Mouse (Mus musculus): ENCODE data around the gene Mblac2. TPM values are rescaled to one million over a fixed set of nuclear protein-coding genes. Genes with fewer than 3 reads are reported as not detected.

The Mblac2 gene
- polyA plus RNA-seq, 1 experiment from 2014 or later, result 3.6 TPM

GRCm38 (mm10) chr13:81782475-81782874, 71.3 kb downstream of the Mblac2 start:
- peak overlapping the region; percentile 72 for H3K27ac ChIP-seq
- peaks cover 19% of the 10 kb centered on the region for H3K36me3 ChIP-seq
- WGBS (ENCODE audit: insufficient replicate concordance), result 19% methylated on average over 9 of the region's 9 CpGs
- peaks cover 24% of the 10 kb centered on the region for H3K4me1 ChIP-seq (replicated peaks)
- H3K4me3 ChIP-seq (replicated peaks), result peak overlapping the region; percentile 84
- no peaks in the 10 kb centered on the region for H3K9me3 ChIP-seq (replicated peaks)
- peak overlapping the region; percentile 82 for H3K4me2 ChIP-seq
- DNase-seq (peak; percentile 6), ATAC-seq (ENCODE audit: low read depth) (no peak)
- H3K27me3 ChIP-seq, result no peaks in the 10 kb centered on the region
- peak overlapping the region; percentile 75 for H3K9ac ChIP-seq

GRCm38 (mm10) chr13:81782971-81783404, 71.8 kb downstream of the Mblac2 start, which contains the start of gene Cetn3:
Gene Cetn3 (plus strand): TSS chr13:81783077.
- peak within 1 kb of the TSS; percentile 84 for H3K4me3 ChIP-seq (replicated peaks)
- WGBS (ENCODE audit: insufficient replicate concordance), result 0% methylated on average over 29 of the region's 29 CpGs
- peak; percentile 91 for DNase-seq
- no peaks in the 10 kb centered on the region for H3K9me3 ChIP-seq (replicated peaks)
- H3K27me3 ChIP-seq, result no peaks in the 10 kb centered on the region
- H3K4me1 ChIP-seq (replicated peaks), result peaks cover 24% of the 10 kb centered on the region
- H3K9ac ChIP-seq, result peak within 1 kb of the TSS; percentile 91
- H3K4me2 ChIP-seq, result peak within 1 kb of the TSS; percentile 82
- peak; percentile 87 for ATAC-seq (ENCODE audit: low read depth)
- peak within 1 kb of the TSS; percentile 92 for H3K27ac ChIP-seq
- H3K36me3 ChIP-seq, result peaks cover 23% of the 10 kb centered on the region

GRCm38 (mm10) chr13:81783405-81784342, 72.5 kb downstream of the Mblac2 start:
- DNase-seq (peak; percentile 98), ATAC-seq (ENCODE audit: low read depth) (peak; percentile 95)
- Histone ChIP-seq H3K4me3 (replicated peaks) (peak overlapping the region; percentile 84), H3K27me3 (no peaks in the 10 kb centered on the region), H3K36me3 (peaks cover 27% of the 10 kb centered on the region), H3K9ac (peak overlapping the region; percentile 91), H3K9me3 (replicated peaks) (no peaks in the 10 kb centered on the region), H3K4me2 (peak overlapping the region; percentile 82), H3K4me1 (replicated peaks) (peaks cover 24% of the 10 kb centered on the region), H3K27ac (peak overlapping the region; percentile 92)
- WGBS (ENCODE audit: insufficient replicate concordance), result under 1% methylated on average over 62 of the region's 62 CpGs

- WGBS (ENCODE audit: insufficient replicate concordance), result 83% methylated on average over 11 of the region's 11 CpGs
- DNase-seq (no peak), ATAC-seq (ENCODE audit: low read depth) (no peak)
- H3K36me3 ChIP-seq, result peaks cover 39% of the 10 kb centered on the region
- H3K4me3 ChIP-seq (replicated peaks), result no peak overlapping the region
- no peak overlapping the region for H3K27ac ChIP-seq
- no peak overlapping the region for H3K9ac ChIP-seq
- H3K27me3 ChIP-seq, result no peaks in the 10 kb centered on the region
- peaks cover 24% of the 10 kb centered on the region for H3K4me1 ChIP-seq (replicated peaks)
- H3K4me2 ChIP-seq, result no peak overlapping the region
- no peaks in the 10 kb centered on the region for H3K9me3 ChIP-seq (replicated peaks)
Observed at GRCm38 (mm10) chr13:81785766-81786480, 74.8 kb downstream of the Mblac2 start.

GRCm38 (mm10) chr13:81790160-81790559, 79.0 kb downstream of the Mblac2 start:
- 85% methylated on average over 8 of the region's 8 CpGs for WGBS (ENCODE audit: insufficient replicate concordance)
- H3K4me1 ChIP-seq (replicated peaks), result peaks cover 6% of the 10 kb centered on the region
- H3K4me2 ChIP-seq, result no peak overlapping the region
- no peak overlapping the region for H3K9ac ChIP-seq
- peaks cover 47% of the 10 kb centered on the region for H3K36me3 ChIP-seq
- DNase-seq, result no peak
- ATAC-seq (ENCODE audit: low read depth), result no peak
- H3K4me3 ChIP-seq (replicated peaks), result no peak overlapping the region
- H3K27ac ChIP-seq, result no peak overlapping the region
- no peaks in the 10 kb centered on the region for H3K27me3 ChIP-seq
- no peaks in the 10 kb centered on the region for H3K9me3 ChIP-seq (replicated peaks)

- 75% methylated on average over 8 of the region's 8 CpGs for WGBS (ENCODE audit: insufficient replicate concordance)
- Histone ChIP-seq H3K27me3 (no peaks in the 10 kb centered on the region), H3K36me3 (peaks cover 37% of the 10 kb centered on the region), H3K9ac (no peak overlapping the region), H3K27ac (no peak overlapping the region), H3K4me3 (replicated peaks) (no peak overlapping the region), H3K4me2 (no peak overlapping the region), H3K9me3 (replicated peaks) (no peaks in the 10 kb centered on the region), H3K4me1 (replicated peaks) (no peaks in the 10 kb centered on the region)
- DNase-seq (no peak), ATAC-seq (ENCODE audit: low read depth) (no peak)
Observed at GRCm38 (mm10) chr13:81791861-81792260, 80.7 kb downstream of the Mblac2 start.

- WGBS (ENCODE audit: insufficient replicate concordance), result 12% methylated on average over 1 of the region's 1 CpGs
- ATAC-seq (ENCODE audit: low read depth), result no peak
Observed at GRCm38 (mm10) chr13:81793850-81794249, 82.7 kb downstream of the Mblac2 start.

GRCm38 (mm10) chr13:81801121-81801520, 90.0 kb downstream of the Mblac2 start:
- H3K9me3 ChIP-seq (replicated peaks), result no peaks in the 10 kb centered on the region
- H3K4me1 ChIP-seq (replicated peaks), result no peaks in the 10 kb centered on the region
- H3K36me3 ChIP-seq, result no peaks in the 10 kb centered on the region
- H3K4me2 ChIP-seq, result no peak overlapping the region
- ATAC-seq (ENCODE audit: low read depth) (no peak), DNase-seq (no peak)
- no peaks in the 10 kb centered on the region for H3K27me3 ChIP-seq
- no peak overlapping the region for H3K9ac ChIP-seq
- no peak overlapping the region for H3K27ac ChIP-seq
- H3K4me3 ChIP-seq (replicated peaks), result no peak overlapping the region
- WGBS (ENCODE audit: insufficient replicate concordance), result 31% methylated on average over 3 of the region's 3 CpGs

More at GRCm38 (mm10) chr13:81793850-81794249, 82.7 kb downstream of the Mblac2 start:
- H3K27ac ChIP-seq, result no peak overlapping the region
- H3K9ac ChIP-seq, result no peak overlapping the region
- H3K36me3 ChIP-seq, result peaks cover 23% of the 10 kb centered on the region
- H3K9me3 ChIP-seq (replicated peaks), result no peaks in the 10 kb centered on the region
- DNase-seq, result no peak
- H3K4me3 ChIP-seq (replicated peaks), result no peak overlapping the region
- H3K27me3 ChIP-seq, result no peaks in the 10 kb centered on the region
- H3K4me2 ChIP-seq, result no peak overlapping the region
- no peaks in the 10 kb centered on the region for H3K4me1 ChIP-seq (replicated peaks)

Other genes starting within 250 kb of the Mblac2 start
- 0.13 and 0.16 TPM in 2 replicates for gene Adgrv1, start 78.2 kb upstream of the Mblac2 start, polyA plus RNA-seq (2015; fragmentation: Nextera tagmentation; extraction: Ambion mirVana)
- 14.5 and 21.0 TPM in 2 replicates for gene Lysmd3, start 53.7 kb upstream of the Mblac2 start, polyA plus RNA-seq (2015; fragmentation: Nextera tagmentation; extraction: Ambion mirVana)
- gene Polr3g, start 328 bp upstream of the Mblac2 start, polyA plus RNA-seq (2015; fragmentation: Nextera tagmentation; extraction: Ambion mirVana), result 13.6 and 14.6 TPM in 2 replicates
- 137 and 172 TPM in 2 replicates for gene Cetn3, start 71.7 kb downstream of the Mblac2 start, polyA plus RNA-seq (2015; fragmentation: Nextera tagmentation; extraction: Ambion mirVana)